Mouse (Mus musculus): ENCODE measurements at regions not wholly inside any gene's neighbourhood (a gene's known extent, or its start where the extent isn't known, plus 50 kb on each side); places are given as distances from the start of the nearest gene placed in this dataset.

DNA sequence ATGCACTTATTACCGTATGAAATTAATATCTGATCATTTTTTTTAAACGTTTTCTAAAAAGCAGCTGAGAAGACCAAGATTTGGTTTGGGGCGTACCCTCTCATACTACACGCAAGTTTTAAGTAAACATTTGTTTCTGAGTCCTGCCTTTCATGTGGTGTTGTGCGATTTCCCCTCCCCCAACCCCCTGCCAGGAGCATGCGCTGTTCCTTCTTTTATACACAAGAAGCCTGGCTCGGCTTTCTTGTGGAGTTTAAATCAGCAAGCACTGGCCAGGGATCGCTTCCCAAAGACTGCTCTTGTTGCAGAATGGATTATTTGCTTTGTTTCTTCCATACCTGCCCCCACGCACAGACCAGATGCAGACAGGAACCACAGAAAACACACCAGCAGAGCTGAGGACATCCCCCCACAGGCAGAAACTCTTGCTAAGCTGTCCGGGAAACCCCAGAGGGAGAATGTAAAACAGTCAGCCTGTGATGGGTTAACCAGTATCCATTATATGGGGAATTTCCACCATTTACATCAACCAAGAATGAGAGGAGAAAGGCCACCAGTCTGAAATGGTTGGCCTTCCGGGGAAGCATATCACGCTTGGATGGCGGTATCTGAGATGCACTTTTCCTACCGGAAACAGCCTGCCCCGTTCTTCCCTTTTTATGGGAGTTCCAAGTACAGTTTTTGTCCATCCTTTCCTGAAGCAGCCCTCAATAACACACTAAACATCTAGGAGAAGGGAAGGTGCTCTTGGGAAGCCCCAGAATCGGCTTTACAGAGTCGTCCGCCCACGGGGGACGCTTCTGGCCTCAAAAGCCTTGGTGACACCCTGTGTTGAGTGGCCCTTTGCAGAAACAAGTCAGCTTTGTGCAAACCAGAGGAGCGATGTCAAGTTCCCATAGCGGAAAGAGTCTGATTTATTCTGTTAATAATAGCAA, 91.3 kb downstream of the Tomm20 start:
- DNase-seq, result no peak

DNA sequence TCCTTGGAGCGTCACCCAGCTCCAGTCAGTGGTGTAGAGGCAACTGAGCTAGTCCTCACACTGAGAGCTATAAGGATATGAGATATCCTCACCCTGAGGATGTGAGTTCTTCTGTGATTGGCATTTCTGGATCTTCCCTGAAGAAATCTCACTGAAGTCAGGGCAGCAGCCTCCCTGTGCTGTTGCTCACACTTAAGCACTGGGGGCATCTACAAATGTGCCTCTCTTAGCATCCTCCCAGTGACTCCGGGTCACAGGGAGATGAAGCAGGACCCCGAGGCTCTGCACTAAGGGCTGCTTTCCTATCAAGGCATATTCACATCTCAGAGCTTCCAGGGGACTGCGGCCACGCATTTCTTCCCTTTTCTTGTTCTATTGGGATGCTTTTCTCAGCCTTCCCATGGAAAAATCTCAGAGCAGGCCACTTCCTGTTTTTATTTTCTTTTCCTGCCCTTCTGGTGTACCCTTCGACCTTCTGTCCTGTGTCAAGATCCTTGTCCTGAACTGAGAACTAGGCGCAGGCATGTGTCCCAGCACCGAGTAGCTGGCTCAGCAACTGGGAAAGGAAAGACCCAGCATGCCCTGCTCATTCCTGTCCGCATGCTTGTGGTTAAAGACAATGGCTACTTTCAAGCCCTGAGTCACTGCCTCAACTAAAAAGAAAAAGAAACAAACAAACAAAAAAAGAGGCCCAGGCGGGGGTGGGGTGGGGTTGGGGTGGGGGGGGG, 92.8 kb downstream of the Tomm20 start:
- DNase-seq, result peak; percentile 84

DNA sequence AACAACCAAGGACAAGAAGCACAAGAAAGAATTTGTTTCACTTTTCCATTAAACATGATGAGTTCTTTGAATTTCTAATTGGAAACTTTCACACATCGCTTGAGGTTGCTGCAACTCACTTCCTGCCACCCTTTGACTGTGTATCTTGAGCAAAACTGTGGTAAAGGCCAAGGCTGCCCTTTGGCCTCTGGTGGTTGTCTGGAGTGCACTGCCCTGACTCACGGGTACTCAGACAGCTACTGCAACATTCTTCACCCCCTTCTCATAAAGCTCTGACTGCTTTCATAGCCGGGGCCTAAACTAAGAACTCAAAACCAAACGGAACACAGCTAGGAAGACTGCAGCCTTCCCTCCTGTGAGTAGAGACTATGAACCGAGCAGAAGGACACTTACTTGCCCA, 93.5 kb downstream of the Tomm20 start:
- peak; percentile 68 for DNase-seq

GRCm38 (mm10) chr8:126851780-126852179, 93.9 kb downstream of the Tomm20 start:
- no peak for DNase-seq

DNA sequence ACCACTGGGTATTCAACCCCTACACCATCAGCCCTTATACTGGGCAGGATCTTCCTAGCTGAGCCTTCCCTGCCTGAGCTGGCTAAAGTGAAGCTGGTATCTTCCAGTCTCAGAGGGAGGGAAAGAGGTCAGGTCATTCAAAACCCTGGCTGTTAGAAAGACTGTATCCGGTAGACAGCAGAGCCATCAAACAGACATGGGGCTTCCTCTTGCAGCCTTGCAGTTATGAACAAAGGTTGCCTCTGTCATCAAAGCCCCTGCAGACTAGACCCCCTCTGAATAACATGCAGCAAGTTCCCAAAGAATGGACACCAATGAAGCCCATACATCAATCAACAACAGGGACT, 95.5 kb downstream of the Tomm20 start:
- no peak for DNase-seq

- peak; percentile 72 for DNase-seq
Measured at GRCm38 (mm10) chr8:126849411-126850188, 96.0 kb downstream of the Tomm20 start.

DNA sequence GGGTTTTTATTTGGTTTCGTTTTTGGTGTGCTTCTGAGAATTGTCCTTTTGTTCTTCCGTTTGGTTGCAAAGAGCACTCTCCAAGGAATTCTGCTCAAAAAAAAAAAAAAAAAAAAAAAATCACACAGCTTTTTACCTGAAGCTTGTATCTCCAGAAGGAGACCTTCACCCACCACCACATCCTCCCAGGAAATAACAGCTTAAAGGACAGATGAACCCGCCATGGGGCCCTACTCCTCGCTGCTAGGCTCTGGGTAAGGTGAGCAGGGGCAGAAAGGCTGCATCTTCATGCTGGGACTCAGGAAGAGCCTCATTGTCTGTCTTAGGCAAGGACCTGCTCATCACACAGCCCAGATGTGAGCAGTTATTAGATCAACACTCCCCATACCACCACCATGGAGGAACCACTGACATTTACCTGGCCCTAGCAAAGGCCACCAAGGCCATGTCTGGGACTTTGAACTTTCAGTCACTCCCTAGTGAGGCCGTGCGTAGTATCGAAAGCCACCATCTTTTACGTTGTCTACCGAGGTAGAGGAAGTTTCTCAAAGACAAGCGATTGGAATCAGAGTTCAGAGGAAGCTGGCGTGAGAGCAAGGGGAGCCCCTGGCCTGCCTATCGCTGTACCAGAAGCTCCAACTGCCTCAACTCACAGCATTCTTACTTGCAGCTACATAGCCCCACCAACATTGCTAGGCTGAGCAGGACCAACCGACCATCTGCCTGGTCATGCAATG, 97.1 kb downstream of the Tomm20 start:
- DNase-seq, result no peak

DNA sequence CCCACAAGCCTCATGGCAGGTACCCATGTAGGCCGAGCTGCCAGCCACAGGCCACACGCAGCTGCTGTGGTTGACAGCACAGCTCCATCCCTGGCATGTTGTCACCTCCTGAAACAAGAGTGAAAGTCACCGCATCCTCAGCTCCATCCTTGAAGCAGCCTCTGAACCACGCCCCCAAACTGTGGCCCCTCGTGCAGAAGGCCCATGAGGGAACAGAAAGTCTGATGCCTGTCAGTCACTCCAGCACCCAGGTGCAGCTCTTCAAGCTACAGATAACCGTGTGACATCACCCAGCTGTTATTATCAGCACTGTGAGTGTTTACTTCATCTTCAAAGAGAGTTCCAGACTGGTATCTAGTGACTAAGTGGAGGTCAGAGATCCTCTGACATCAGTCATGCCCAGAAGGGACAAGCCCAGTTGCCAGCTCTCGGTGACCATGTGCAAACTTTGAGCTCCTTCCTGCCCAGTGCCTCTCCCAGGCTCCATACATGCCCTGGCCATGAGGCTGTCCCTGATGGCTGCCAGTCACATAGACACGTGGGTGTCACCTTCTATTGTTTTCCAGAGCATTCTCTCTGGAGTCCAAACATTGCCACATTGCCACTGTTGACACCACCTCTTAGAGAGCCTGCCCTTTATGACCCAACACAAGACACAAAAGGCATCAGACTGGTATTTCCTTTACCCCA, 97.8 kb downstream of the Tomm20 start:
- DNase-seq, result no peak

- DNase-seq, result no peak
Measured at GRCm38 (mm10) chr8:126846188-126846565, 99.5 kb downstream of the Tomm20 start.

DNA sequence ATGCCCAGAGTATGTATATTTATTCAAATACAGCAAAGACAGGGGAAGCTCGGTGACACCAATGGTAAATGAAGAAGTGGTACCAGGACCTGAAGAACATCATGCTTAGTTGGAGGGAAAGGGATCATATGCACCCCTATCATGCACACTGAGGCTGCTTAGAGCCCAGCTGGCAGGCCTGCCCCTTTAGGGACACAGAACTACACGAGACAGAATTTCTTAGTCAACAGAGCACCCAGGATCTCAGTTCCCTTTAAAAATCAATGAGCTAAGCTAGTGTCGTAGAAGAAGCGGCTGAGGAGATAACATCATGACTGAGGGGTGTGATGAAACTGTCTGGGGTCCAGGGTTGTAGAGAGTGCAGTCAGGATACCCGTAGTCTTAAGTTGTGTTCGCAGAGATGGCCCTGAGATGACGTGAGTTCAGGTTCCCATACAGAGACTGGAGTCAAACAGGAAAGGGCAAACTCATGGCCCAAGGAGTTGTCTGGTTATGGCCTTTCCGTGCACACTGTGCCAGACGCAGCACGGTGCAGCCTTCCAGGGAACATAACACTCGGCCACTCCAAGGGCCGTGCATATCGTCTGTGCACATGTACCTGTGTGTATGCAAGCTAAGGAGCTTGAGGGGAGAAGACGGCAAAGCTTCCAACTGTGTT, 100.0 kb downstream of the Tomm20 start:
- DNase-seq, result no peak

DNA sequence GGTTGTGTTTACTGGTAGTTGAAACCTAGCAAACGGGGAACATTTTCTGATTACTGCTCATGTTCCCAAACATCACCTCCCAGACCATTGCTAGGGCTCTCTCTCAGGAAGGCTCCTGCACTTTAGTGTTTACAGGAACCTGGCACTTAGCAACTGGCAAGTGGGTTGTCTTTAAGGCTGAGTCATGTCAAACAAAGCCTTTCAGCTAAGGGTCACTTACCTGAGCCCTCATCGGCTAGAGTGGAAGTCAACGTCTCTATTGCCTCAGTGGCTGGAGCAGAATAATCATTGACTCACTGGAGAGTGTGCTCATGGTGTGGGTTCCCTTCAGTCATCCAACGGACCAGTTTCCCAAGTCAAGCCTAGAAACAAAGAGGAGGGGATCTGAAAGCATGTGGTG, 101.0 kb downstream of the Tomm20 start:
- DNase-seq, result no peak

GRCm38 (mm10) chr8:126841187-126841586, 104.5 kb downstream of the Tomm20 start:
- DNase-seq, result no peak

DNA sequence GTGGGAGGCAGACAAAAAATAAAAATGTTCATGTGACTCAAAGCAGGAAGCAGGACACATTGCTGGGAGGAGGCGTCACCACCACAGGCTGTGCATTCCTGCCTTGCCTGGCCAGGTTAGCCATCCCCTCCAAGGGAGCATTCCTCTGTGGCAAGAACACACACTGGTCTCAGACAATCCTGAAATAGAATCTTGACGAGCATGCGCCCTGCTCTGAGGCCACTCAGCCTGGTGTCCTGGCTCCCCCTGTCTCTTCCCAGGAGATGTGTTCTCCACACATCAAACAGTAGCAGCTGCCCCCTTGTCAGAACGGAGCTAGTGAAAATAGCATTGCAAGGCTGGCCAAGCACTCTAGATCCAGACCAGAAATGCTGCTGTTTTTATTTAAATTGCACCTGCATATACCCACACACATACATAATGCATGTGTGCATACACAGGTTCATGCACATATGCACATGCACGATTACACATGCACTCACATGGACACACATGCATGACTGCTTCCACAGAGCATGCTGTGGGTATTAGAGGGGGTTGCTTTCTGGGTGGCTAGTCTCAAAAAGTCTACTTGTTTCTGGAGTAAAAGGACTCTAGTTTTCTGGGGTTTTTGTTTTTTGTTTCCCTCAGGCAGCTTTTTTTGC, 105.8 kb downstream of the Tomm20 start:
- peak; percentile 89 for DNase-seq

DNA sequence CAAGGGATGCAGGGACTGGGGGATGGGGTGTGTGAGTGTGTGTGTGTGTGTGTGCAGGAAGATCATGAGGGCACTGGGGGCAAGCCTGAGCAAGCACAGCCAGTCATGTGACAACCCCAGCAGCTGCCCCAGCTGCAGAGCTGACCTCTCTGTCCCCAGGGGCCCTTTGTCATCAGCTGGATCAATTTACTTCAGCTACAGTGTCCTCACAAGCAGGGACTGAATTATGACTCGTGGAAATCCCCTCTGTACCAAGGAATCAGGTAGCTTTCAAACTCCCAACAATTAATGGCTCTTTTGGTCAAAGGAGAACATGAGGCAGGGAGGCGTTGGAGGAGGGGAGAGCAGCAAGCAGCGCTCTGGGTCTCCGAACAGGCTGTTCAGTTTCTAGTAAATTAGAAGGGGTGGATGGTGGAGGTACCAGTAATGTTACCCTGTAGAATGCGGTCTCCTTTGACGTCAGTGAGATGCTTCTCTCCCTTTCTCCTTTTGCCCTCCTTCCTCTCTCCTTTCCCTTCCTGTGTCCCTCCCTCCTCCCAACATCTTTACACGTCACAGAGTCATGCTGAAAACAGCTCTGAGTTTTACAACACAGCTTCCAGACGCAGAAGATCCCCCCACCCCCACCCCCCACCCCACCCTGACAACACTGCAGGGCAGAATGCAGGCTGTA, 106.5 kb downstream of the Tomm20 start:
- DNase-seq, result peak; percentile 82

- peak; percentile 54 for DNase-seq
Measured at GRCm38 (mm10) chr8:126838228-126838627, 107.4 kb downstream of the Tomm20 start.

- DNase-seq, result no peak
Measured at GRCm38 (mm10) chr8:126837318-126838025, 108.2 kb downstream of the Tomm20 start.

GRCm38 (mm10) chr8:126835554-126835953, 110.1 kb downstream of the Tomm20 start:
- no peak for DNase-seq

DNA sequence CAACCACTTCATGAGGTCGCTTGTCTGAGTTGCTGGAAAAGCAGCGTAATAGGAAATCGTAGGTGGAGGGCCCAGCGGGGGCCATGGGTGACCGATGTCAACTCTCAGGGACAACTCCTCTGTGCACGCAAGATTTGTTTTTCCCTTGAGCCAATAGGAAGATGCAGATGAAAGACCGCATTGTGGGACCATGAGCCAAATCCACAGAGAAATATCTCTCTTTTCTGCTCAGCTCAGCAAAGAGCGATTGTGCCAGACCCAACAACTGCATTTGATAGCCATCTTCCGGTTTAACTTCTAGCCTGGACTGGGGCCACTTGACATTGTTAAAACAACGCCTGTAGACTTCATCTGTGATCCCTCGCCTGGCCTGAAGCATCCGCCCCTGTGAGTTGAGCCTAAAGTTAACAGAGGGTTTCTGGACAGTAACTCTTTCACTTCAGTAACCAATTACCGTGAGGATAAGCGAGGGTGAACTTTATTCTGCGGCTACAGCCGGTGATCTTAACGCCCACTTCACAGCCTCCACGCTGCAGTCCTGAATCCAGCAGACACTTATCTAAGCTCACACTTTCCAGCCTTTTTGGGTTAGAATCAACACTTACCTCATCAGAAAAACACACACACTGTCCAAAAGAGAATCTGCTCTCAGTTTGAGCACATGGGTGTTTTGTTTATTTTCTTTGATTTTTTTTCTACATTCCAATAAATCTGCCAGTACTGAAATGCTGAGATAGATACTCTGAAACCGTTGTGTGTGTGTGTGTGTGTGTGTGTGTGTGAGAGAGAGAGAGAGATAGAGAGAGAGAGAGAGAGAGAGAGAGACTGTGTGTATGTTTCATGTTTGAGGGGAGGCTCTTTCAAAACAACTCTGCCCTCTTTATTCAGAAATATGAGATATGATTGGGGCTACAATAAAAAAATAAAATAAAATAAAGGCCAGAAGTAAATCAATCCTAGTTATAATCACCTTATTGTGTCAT, 111.9 kb downstream of the Tomm20 start:
- peak; percentile 76 for DNase-seq

All from kidney, adult 11 months (tissue).